Mouse (Mus musculus): Measurements from ENCODE around the gene Catsperz.

Gene Catsperz

GRCm38 (mm10) chr19:6942764-6943163, 17.6 kb upstream of the Catsperz start:
- no peak for DNase-seq

- DNase-seq = peak; percentile 98 to 99
Observed at GRCm38 (mm10) chr19:6942249-6942691, 17.1 kb upstream of the Catsperz start, which contains the start of gene Gpr137. Gpr137 (minus strand) TSS chr19:6942480.

GRCm38 (mm10) chr19:6941372-6942248, 16.4 kb upstream of the Catsperz start, which contains the start of gene Bad:
Bad (plus strand) TSS chr19:6941861.
- peak; percentile 94 to 97 for DNase-seq

GRCm38 (mm10) chr19:6940396-6941351, 15.5 kb upstream of the Catsperz start:
- peak in 1 of 2 experiments; percentile 24 for DNase-seq

GRCm38 (mm10) chr19:6939106-6940002, 14.2 kb upstream of the Catsperz start:
- no peak for DNase-seq

GRCm38 (mm10) chr19:6937541-6938465, 12.6 kb upstream of the Catsperz start:
- DNase-seq = no peak

- peak in 1 of 2 experiments; percentile 66 for DNase-seq
Observed at GRCm38 (mm10) chr19:6936299-6936698, 11.1 kb upstream of the Catsperz start.

- no peak for DNase-seq
Observed at GRCm38 (mm10) chr19:6934195-6934977, 9.2 kb upstream of the Catsperz start, which contains the start of gene Kcnk4. Kcnk4 (minus strand) TSS chr19:6934515.

GRCm38 (mm10) chr19:6933436-6934194, 8.4 kb upstream of the Catsperz start:
- DNase-seq = peak in 1 of 2 experiments; percentile 52

GRCm38 (mm10) chr19:6933102-6933435, 7.9 kb upstream of the Catsperz start:
- DNase-seq = no peak

GRCm38 (mm10) chr19:6932018-6932417, 6.8 kb upstream of the Catsperz start:
- DNase-seq = no peak

- DNase-seq = no peak
Observed at GRCm38 (mm10) chr19:6931002-6931401, 5.8 kb upstream of the Catsperz start.

GRCm38 (mm10) chr19:6928080-6928479, 2.9 kb upstream of the Catsperz start:
- no peak for DNase-seq

GRCm38 (mm10) chr19:6926559-6927255, 1.5 kb upstream of the Catsperz start:
- peak in 1 of 2 experiments; percentile 77 for DNase-seq

GRCm38 (mm10) chr19:6925611-6926329, 590 bp upstream of the Catsperz start:
- DNase-seq = peak in 1 of 2 experiments; percentile 44

GRCm38 (mm10) chr19:6924461-6925306, 496 bp downstream of the Catsperz start:
- peak; percentile 91 to 97 for DNase-seq

All from kidney, postnatal 36 days (tissue).